Mouse (Mus musculus): ENCODE measurements around the gene Mast4.

- TF ChIP-seq POLR2A (IDR thresholded peaks at IDR 0.05; ENCODE audit: control insufficient read depth, extremely low read depth, insufficient read depth, low read length, poor library complexity): no peak
- TF ChIP-seq CTCF (IDR thresholded peaks at IDR 0.05; ENCODE audit: borderline replicate concordance, control insufficient read depth, extremely low read depth, insufficient read depth, low read length, poor library complexity): no peak
Measured at GRCm38 (mm10) chr13:103151171-103151570, 183.1 kb downstream of the Mast4 start.

Data from thymus, adult 2 months (tissue).